13 mouse cellular contexts compared by ENCODE assay signal in genomic region chr2:51137726-51138125, GRCm38 (mm10). TPM values are rescaled to one million over a fixed set of nuclear protein-coding genes. Genes with fewer than 3 reads are reported as not detected.
A peak's percentile ranks its signal among the peaks of the same experiment; 100 is the strongest.
DNase-seq lines count a peak whose midpoint lies in the region; ATAC-seq and TF ChIP-seq lines count a peak whose summit lies in the region.
"Had no signal": no experiment of that assay in that cellular context is flagged by ENCODE, and none has a peak within 500 bp of the region (broad histone marks: within the 10 kb centered on the region; RNA-seq: fewer than 3 reads in every experiment).

No protein-coding gene starts in this region.

- TF ChIP-seq CTCF in liver, embryonic 14.5 days (IDR thresholded peaks at IDR 0.05; ENCODE audit: low read depth): no peak

- H3K9ac ChIP-seq in liver, embryonic 14.5 days (replicated peaks): no peak overlapping the region
- H3K9ac ChIP-seq: forebrain, embryonic 15.5 days; limb, embryonic 13.5 days had no signal

- H3K36me3 ChIP-seq in liver, embryonic 14.5 days (replicated peaks; ENCODE audit: control insufficient read depth, insufficient read depth, low read depth): peaks cover 2% of the 10 kb centered on the region; the same call in 1 of the 2 replicates

- peak; percentile 44; the same call in 1 of the 2 replicates for ATAC-seq in liver, embryonic 14.5 days (ENCODE audit: insufficient read depth)
- no peak for ATAC-seq in CD4-positive, CD25-positive, alpha-beta regulatory T cell, adult 4 months
- ATAC-seq: forebrain, embryonic 15.5 days had no signal

- 39% methylated on average over 4 of the region's 4 CpGs for WGBS in liver, embryonic 14.5 days (ENCODE audit: insufficient replicate concordance)

- no peak for TF ChIP-seq EP300 in liver, embryonic 14.5 days (IDR thresholded peaks at IDR 0.05; ENCODE audit: low read depth)

- peak; percentile 72 for DNase-seq in R1 (ENCODE audit: low read depth, low spot score)
- peak; percentile 26 for DNase-seq in embryo, embryonic 9.5 days (ENCODE audit: extremely low spot score)
- peak; percentile 42 for DNase-seq in kidney, postnatal 10 days
- no peak for DNase-seq in liver, embryonic 14.5 days (ENCODE audit: low read depth in 3 of 3, low spot score in 3 of 3)
- no peak for DNase-seq in gastrocnemius, postnatal 25 days
- DNase-seq in adrenal gland, adult 18-20 months (ENCODE audit: low spot score in 2 of 2): no peak
- no peak for DNase-seq in testis, postnatal 14 days (ENCODE audit: low spot score)
- DNase-seq: cerebellum, postnatal 25 days; gastrocnemius, postnatal 14 days had no signal

- H3K4me2 ChIP-seq in liver, embryonic 14.5 days (ENCODE audit: low read depth): peak overlapping the region; percentile 28; the same call in 1 of the 2 replicates
- H3K4me2 ChIP-seq: forebrain, embryonic 15.5 days; limb, embryonic 13.5 days had no signal

- H3K27me3 ChIP-seq in liver, embryonic 14.5 days (ENCODE audit: control insufficient read depth, insufficient read depth, low read length): no peaks in the 10 kb centered on the region
- H3K27me3 ChIP-seq: forebrain, embryonic 15.5 days; limb, embryonic 13.5 days had no signal

- H3K9me3 ChIP-seq in liver, embryonic 14.5 days (ENCODE audit: control insufficient read depth, low read length): no peaks in the 10 kb centered on the region
- H3K9me3 ChIP-seq: forebrain, embryonic 15.5 days; limb, embryonic 13.5 days had no signal

- H3K4me3 ChIP-seq in liver, embryonic 14.5 days (ENCODE audit: insufficient read depth in 1 of 2, low read depth in 2 of 2, low read length in 2 of 2): no peak overlapping the region
- H3K4me3 ChIP-seq: forebrain, embryonic 15.5 days; limb, embryonic 13.5 days had no signal

- H3K27ac ChIP-seq in liver, embryonic 14.5 days: no peak overlapping the region
- H3K27ac ChIP-seq: forebrain, embryonic 15.5 days; limb, embryonic 13.5 days; macrophage had no signal

- H3K4me1 ChIP-seq in liver, embryonic 14.5 days (replicated peaks; ENCODE audit: control insufficient read depth in 2 of 2, insufficient read depth in 2 of 2, low read length in 1 of 2): peaks cover 0 to 8% of the 10 kb centered on the region in 2 experiments; a peak in 2 of 4 replicates

RNA-seq across cellular contexts. Expression of gene Rnd3, which starts 11.2 kb away (rescaled TPM):
- polyA plus RNA-seq in liver, embryonic 14.5 days (2012; rRNA removed): 3.4 and 4.8 TPM in 2 replicates
- polyA plus RNA-seq in liver, embryonic 14.5 days (2014; fragmentation: Nextera tagmentation; extraction: Ambion mirVana): 11.7 and 13.0 TPM in 2 replicates
- total RNA-seq in gastrocnemius, postnatal 25 days (2021): 10 to 100 TPM in 1 of 2 experiments, 1 to 10 TPM in 1; 9.3 to 10.5 TPM
- total RNA-seq in adrenal gland, adult 18-20 months (2021): 10 to 100 TPM; 33.9 to 35.3 TPM
- under 1 TPM; 0.28 to 0.63 TPM for polyA plus RNA-seq in CD4-positive, CD25-positive, alpha-beta regulatory T cell, adult 4 months (2017; shearing (Covaris generic))

Comparison
In these comparisons a context has a peak if more than half of its experiments do, and no peak if none do; other contexts are left out.
1. DNase-seq: peak in R1 (single experiment), embryo, embryonic 9.5 days (single experiment) and kidney, postnatal 10 days (single experiment); none in liver, embryonic 14.5 days (0 of 3), gastrocnemius, postnatal 25 days (single experiment), adrenal gland, adult 18-20 months (0 of 2) and testis, postnatal 14 days (single experiment).